Mouse (Mus musculus): ENCODE data around the gene Gm20431. TPM values are rescaled to one million over a fixed set of nuclear protein-coding genes. Genes with fewer than 3 reads are reported as not detected.
A peak's percentile ranks its signal among the peaks of the same experiment; 100 is the strongest.

Gm20431 gene
- polyA plus RNA-seq, 1 experiment from 2014 or later, result 9.4 TPM

GRCm38 (mm10) chr2:167633537-167633872, 27.8 kb downstream of the Gm20431 start:
- H3K4me1 ChIP-seq, result peaks cover 46% of the 10 kb centered on the region
- H3K4me2 ChIP-seq, result no peak overlapping the region
- ATAC-seq (ENCODE audit: insufficient number of reproducible peaks, low FRiP score, low TSS enrichment, low read depth), result no peak
- WGBS, result 89% methylated on average over 6 of the region's 6 CpGs
- no peaks in the 10 kb centered on the region for H3K9me3 ChIP-seq
- H3K27me3 ChIP-seq, result no peaks in the 10 kb centered on the region
- no peak overlapping the region for H3K9ac ChIP-seq
- peaks cover 6% of the 10 kb centered on the region for H3K36me3 ChIP-seq
- peak overlapping the region; percentile 83 for H3K27ac ChIP-seq
- H3K4me3 ChIP-seq, result no peak overlapping the region

- ATAC-seq (ENCODE audit: insufficient number of reproducible peaks, low FRiP score, low TSS enrichment, low read depth), result no peak
- H3K9me3 ChIP-seq, result no peaks in the 10 kb centered on the region
- no peaks in the 10 kb centered on the region for H3K27me3 ChIP-seq
- H3K27ac ChIP-seq, result peak overlapping the region; percentile 92
- peaks cover 51% of the 10 kb centered on the region for H3K4me1 ChIP-seq
- no peak overlapping the region for H3K9ac ChIP-seq
- H3K4me3 ChIP-seq, result no peak overlapping the region
- WGBS, result 75% methylated on average over 12 of the region's 12 CpGs
- peaks cover 12% of the 10 kb centered on the region for H3K36me3 ChIP-seq
- H3K4me2 ChIP-seq, result peak overlapping the region; percentile 75
Measured at GRCm38 (mm10) chr2:167632731-167633536, 28.4 kb downstream of the Gm20431 start.

- peaks cover 20% of the 10 kb centered on the region for H3K36me3 ChIP-seq
- H3K9ac ChIP-seq, result peak within 1 kb of the TSS; percentile 85
- peaks cover 51% of the 10 kb centered on the region for H3K4me1 ChIP-seq
- H3K27me3 ChIP-seq, result no peaks in the 10 kb centered on the region
- ATAC-seq (ENCODE audit: insufficient number of reproducible peaks, low FRiP score, low TSS enrichment, low read depth), result peak; percentile 85
- H3K9me3 ChIP-seq, result no peaks in the 10 kb centered on the region
- peak within 1 kb of the TSS; percentile 79 for H3K4me3 ChIP-seq
- under 1% methylated on average over 86 of the region's 87 CpGs for WGBS
- peak within 1 kb of the TSS; percentile 92 for H3K27ac ChIP-seq
- peak within 1 kb of the TSS; percentile 75 for H3K4me2 ChIP-seq
Measured at GRCm38 (mm10) chr2:167631591-167632448, 29.5 kb downstream of the Gm20431 start, which contains the start of gene Ube2v1. Gene Ube2v1 (minus strand): TSS chr2:167632095.

GRCm38 (mm10) chr2:167631181-167631590, 30.1 kb downstream of the Gm20431 start:
- peak overlapping the region; percentile 75 for H3K4me2 ChIP-seq
- ATAC-seq (ENCODE audit: insufficient number of reproducible peaks, low FRiP score, low TSS enrichment, low read depth), result peak; percentile 7; the same call in 1 of the 2 replicates
- no peaks in the 10 kb centered on the region for H3K9me3 ChIP-seq
- H3K9ac ChIP-seq, result peak overlapping the region; percentile 85
- H3K36me3 ChIP-seq, result peaks cover 22% of the 10 kb centered on the region
- peak overlapping the region; percentile 79 for H3K4me3 ChIP-seq
- H3K27me3 ChIP-seq, result no peaks in the 10 kb centered on the region
- under 1% methylated on average over 31 of the region's 31 CpGs for WGBS
- peaks cover 51% of the 10 kb centered on the region for H3K4me1 ChIP-seq
- H3K27ac ChIP-seq, result peak overlapping the region; percentile 92

GRCm38 (mm10) chr2:167630421-167630820, 30.9 kb downstream of the Gm20431 start:
- H3K36me3 ChIP-seq, result peaks cover 22% of the 10 kb centered on the region
- peak overlapping the region; percentile 75 for H3K4me2 ChIP-seq
- WGBS, result 72% methylated on average over 5 of the region's 5 CpGs
- no peak for ATAC-seq (ENCODE audit: insufficient number of reproducible peaks, low FRiP score, low TSS enrichment, low read depth)
- no peaks in the 10 kb centered on the region for H3K27me3 ChIP-seq
- peak overlapping the region; percentile 92 for H3K27ac ChIP-seq
- H3K4me1 ChIP-seq, result peaks cover 51% of the 10 kb centered on the region
- no peaks in the 10 kb centered on the region for H3K9me3 ChIP-seq
- H3K4me3 ChIP-seq, result peak overlapping the region; percentile 79
- H3K9ac ChIP-seq, result peak overlapping the region; percentile 85

- Histone ChIP-seq H3K4me3 (peak overlapping the region; percentile 79), H3K36me3 (peaks cover 22% of the 10 kb centered on the region), H3K9ac (0 out of 2 replicates have a peak overlapping the region, but pooled peaks have one; percentile 10), H3K4me2 (peak overlapping the region; percentile 75), H3K27me3 (no peaks in the 10 kb centered on the region), H3K4me1 (peaks cover 49% of the 10 kb centered on the region), H3K9me3 (no peaks in the 10 kb centered on the region), H3K27ac (peak overlapping the region; percentile 92)
- no peak for ATAC-seq (ENCODE audit: insufficient number of reproducible peaks, low FRiP score, low TSS enrichment, low read depth)
- WGBS, result 78% methylated on average over 11 of the region's 11 CpGs
Measured at GRCm38 (mm10) chr2:167629665-167630209, 31.6 kb downstream of the Gm20431 start.

GRCm38 (mm10) chr2:167628872-167629271, 32.4 kb downstream of the Gm20431 start:
- Histone ChIP-seq H3K9ac (no peak overlapping the region), H3K36me3 (peaks cover 22% of the 10 kb centered on the region), H3K27ac (no peak overlapping the region), H3K27me3 (no peaks in the 10 kb centered on the region), H3K4me3 (no peak overlapping the region), H3K9me3 (no peaks in the 10 kb centered on the region), H3K4me1 (peaks cover 44% of the 10 kb centered on the region), H3K4me2 (no peak overlapping the region)
- 55% methylated on average over 4 of the region's 4 CpGs for WGBS
- ATAC-seq (ENCODE audit: insufficient number of reproducible peaks, low FRiP score, low TSS enrichment, low read depth), result no peak

- Histone ChIP-seq H3K4me2 (no peak overlapping the region), H3K36me3 (peaks cover 28% of the 10 kb centered on the region), H3K4me1 (peaks cover 31% of the 10 kb centered on the region), H3K27me3 (no peaks in the 10 kb centered on the region), H3K9me3 (no peaks in the 10 kb centered on the region), H3K4me3 (no peak overlapping the region), H3K9ac (no peak overlapping the region), H3K27ac (no peak overlapping the region)
- 87% methylated on average over 7 of the region's 7 CpGs for WGBS
- no peak for ATAC-seq (ENCODE audit: insufficient number of reproducible peaks, low FRiP score, low TSS enrichment, low read depth)
Measured at GRCm38 (mm10) chr2:167627019-167627418, 34.3 kb downstream of the Gm20431 start.

GRCm38 (mm10) chr2:167625670-167626069, 35.6 kb downstream of the Gm20431 start:
- Histone ChIP-seq H3K4me3 (no peak overlapping the region), H3K36me3 (peaks cover 28% of the 10 kb centered on the region), H3K27ac (no peak overlapping the region), H3K4me1 (peaks cover 36% of the 10 kb centered on the region), H3K9me3 (no peaks in the 10 kb centered on the region), H3K27me3 (no peaks in the 10 kb centered on the region), H3K9ac (no peak overlapping the region), H3K4me2 (no peak overlapping the region)
- 48% methylated on average over 2 of the region's 2 CpGs for WGBS
- no peak for ATAC-seq (ENCODE audit: insufficient number of reproducible peaks, low FRiP score, low TSS enrichment, low read depth)

GRCm38 (mm10) chr2:167624368-167625075, 36.8 kb downstream of the Gm20431 start:
- ATAC-seq (ENCODE audit: insufficient number of reproducible peaks, low FRiP score, low TSS enrichment, low read depth), result no peak
- WGBS, result 95% methylated on average over 5 of the region's 6 CpGs
- no peak overlapping the region for H3K4me2 ChIP-seq

GRCm38 (mm10) chr2:167622965-167623364, 38.3 kb downstream of the Gm20431 start:
- Histone ChIP-seq H3K9ac (no peak overlapping the region), H3K4me3 (no peak overlapping the region), H3K9me3 (no peaks in the 10 kb centered on the region), H3K4me2 (no peak overlapping the region), H3K27ac (no peak overlapping the region), H3K27me3 (no peaks in the 10 kb centered on the region), H3K4me1 (peaks cover 12% of the 10 kb centered on the region), H3K36me3 (peaks cover 25% of the 10 kb centered on the region)
- WGBS, result 83% methylated on average over 5 of the region's 5 CpGs
- ATAC-seq (ENCODE audit: insufficient number of reproducible peaks, low FRiP score, low TSS enrichment, low read depth), result no peak

More at GRCm38 (mm10) chr2:167624368-167625075, 36.8 kb downstream of the Gm20431 start:
- Histone ChIP-seq H3K4me1 (peaks cover 24% of the 10 kb centered on the region), H3K4me3 (no peak overlapping the region), H3K9ac (no peak overlapping the region), H3K27ac (no peak overlapping the region), H3K27me3 (no peaks in the 10 kb centered on the region), H3K9me3 (no peaks in the 10 kb centered on the region), H3K36me3 (peaks cover 28% of the 10 kb centered on the region)

All from limb, embryonic 15.5 days (tissue).